Mouse (Mus musculus): ENCODE measurements around the gene Bckdhb.

- TF ChIP-seq POLR2A (IDR thresholded peaks at IDR 0.05; ENCODE audit: insufficient read depth, low read depth, low read length) (no peak), CTCF (IDR thresholded peaks at IDR 0.05; ENCODE audit: insufficient read depth, low read depth, low read length) (no peak)
These were observed 107.9 kb downstream of the Bckdhb start for GRCm38 (mm10) chr9:84032669-84033341.

Data from olfactory bulb, adult 2 months (tissue).